Mouse (Mus musculus) forebrain, embryonic 16.5 days (tissue): ENCODE data around the gene Col27a1. TPM values are rescaled to one million over a fixed set of nuclear protein-coding genes. Genes with fewer than 3 reads are reported as not detected.
A peak's percentile ranks its signal among the peaks of the same experiment; 100 is the strongest.

Source experiments
- ATAC-seq: fragments of 200-750 bp; cut with Nextera tagmentation; 2 replicates; pipeline ENCODE4 v1.8.0; 2017; ENCODE audit warnings: mild to moderate bottlenecking, moderate library complexity
- H3K27ac ChIP-seq: fragments of 300-500 bp; sonication (generic); 2 replicates; pipeline ENCODE4 v1.5.1; 2014; ENCODE audit warnings: low read length, control low read depth
- H3K27me3 ChIP-seq: fragments of 300-500 bp; sonication (generic); replicated peaks from 2 replicates; pipeline ENCODE4 v1.6.1; 2014; ENCODE audit warnings: low read length; ENCODE audit not compliant: control insufficient read depth, insufficient read depth
- H3K36me3 ChIP-seq: fragments of 300-500 bp; sonication (generic); 2 replicates; pipeline ENCODE4 v1.6.1; 2014; ENCODE audit not compliant: control insufficient read depth, insufficient read depth
- H3K4me1 ChIP-seq: fragments of 300-500 bp; sonication (generic); replicated peaks from 2 replicates; pipeline ENCODE4 v1.6.1; 2014; ENCODE audit warnings: low read length; ENCODE audit not compliant: control insufficient read depth, insufficient read depth
- H3K4me2 ChIP-seq: fragments of 300-500 bp; sonication (generic); 2 replicates; pipeline ENCODE4 v1.6.1; 2014; ENCODE audit warnings: mild to moderate bottlenecking, low read length, control low read depth
- H3K4me3 ChIP-seq: fragments of 300-500 bp; sonication (generic); replicated peaks from 2 replicates; pipeline ENCODE4 v1.5.1; 2014; ENCODE audit warnings: mild to moderate bottlenecking, low read length, control low read depth
- H3K9ac ChIP-seq: fragments of 300-500 bp; sonication (generic); replicated peaks from 2 replicates; pipeline ENCODE4 v1.6.1; 2014; ENCODE audit warnings: low read depth, low read length, control low read depth
- H3K9me3 ChIP-seq: fragments of 300-500 bp; sonication (generic); 2 replicates; pipeline ENCODE4 v1.6.1; 2016; ENCODE audit warnings: low read length; ENCODE audit not compliant: control insufficient read depth
- WGBS: fragments of 180-500 bp; shearing (Covaris S2); extraction: QIAGEN DNeasy Blood & Tissue Kit; methylation state at CpG from one replicate; pipeline ENCODE4 v1.1.7; 2014; 5-methylcytosine and 5-hydroxymethylcytosine counted together
- polyA plus RNA-seq: library from polyadenylated mRNA; unstranded; fragments of >200 nt; fragmentation: Nextera tagmentation; extraction: Ambion mirVana; gene quantifications from 2 replicates; pipeline ENCODE4 v1.2.1, GENCODE M21; 2015

The Col27a1 gene
- polyA plus RNA-seq, 1 experiment from 2014 or later: 0.98 TPM

DNA sequence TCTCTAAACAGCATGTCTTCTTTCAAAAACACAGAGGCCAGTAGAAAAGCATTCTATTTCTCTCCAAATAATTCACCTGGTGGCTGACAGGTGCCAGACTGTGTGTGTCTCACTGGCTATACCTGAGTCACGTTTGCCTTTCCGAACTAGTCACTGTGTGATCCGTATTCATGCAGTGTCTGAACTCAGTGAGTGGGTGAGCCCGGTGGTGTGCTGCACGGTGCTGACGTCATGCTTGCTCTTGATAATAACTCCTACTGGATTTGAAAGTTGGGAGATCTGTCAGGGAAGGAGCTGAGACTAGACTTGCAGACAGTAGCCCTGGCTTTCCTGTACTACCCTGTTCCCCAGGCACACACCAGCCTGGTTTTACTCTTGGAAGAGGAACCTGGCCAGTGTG, 5.8 kb downstream of the Col27a1 start:
- Histone ChIP-seq H3K36me3 (no peaks in the 10 kb centered on the region), H3K9me3 (no peaks in the 10 kb centered on the region), H3K27ac (no peak overlapping the region), H3K27me3 (peaks cover 7% of the 10 kb centered on the region), H3K4me2 (no peak overlapping the region), H3K4me3 (no peak overlapping the region), H3K9ac (no peak overlapping the region), H3K4me1 (peaks cover 15% of the 10 kb centered on the region)
- WGBS: 74% methylated on average over 6 of the region's 6 CpGs
- ATAC-seq: no peak

DNA sequence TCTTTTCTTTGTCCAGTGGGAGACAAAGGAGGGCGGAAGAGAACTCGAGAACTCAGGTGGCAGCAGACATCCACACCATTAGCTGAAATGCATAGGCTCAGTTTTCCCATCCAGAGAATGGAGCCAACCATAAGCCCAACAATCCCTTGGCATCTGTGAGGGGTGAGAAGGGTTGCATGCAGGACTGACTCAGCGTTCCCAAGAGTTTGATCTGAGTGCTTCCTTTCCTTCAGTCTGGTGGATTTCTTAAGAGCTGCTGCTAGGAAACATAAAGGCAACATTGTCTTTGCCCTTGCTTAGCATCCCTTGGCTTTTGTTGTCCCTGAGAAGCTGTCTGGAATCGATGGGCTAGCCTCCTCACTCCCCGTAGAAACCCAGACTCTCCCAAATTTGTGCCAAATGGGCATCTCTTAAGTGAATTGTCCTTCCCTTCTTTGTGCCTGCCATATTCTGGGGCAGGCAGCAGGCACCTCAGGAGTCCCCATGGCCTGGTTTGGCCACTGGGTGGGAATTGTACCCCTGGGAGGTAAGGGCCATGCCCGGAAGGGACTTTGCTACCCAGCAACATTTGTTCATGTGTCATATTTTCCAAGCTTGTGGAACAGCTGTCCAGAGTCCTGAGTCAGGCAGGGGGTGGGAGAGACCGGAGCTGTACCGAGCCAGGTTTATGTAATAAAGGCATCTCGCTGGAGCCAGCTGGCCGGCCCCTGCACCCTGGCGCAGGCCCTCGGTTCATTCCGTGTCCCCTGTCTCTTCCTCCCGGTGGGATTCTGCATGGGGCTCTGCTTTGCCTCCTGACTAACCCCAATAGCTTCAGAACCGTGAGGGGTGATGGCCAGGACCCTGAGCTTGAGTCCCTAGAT, 7.5 kb downstream of the Col27a1 start:
- H3K4me2 ChIP-seq: no peak overlapping the region
- H3K4me1 ChIP-seq: peaks cover 3% of the 10 kb centered on the region
- H3K4me3 ChIP-seq: no peak overlapping the region
- no peak for ATAC-seq
- H3K27ac ChIP-seq: no peak overlapping the region
- H3K9me3 ChIP-seq: no peaks in the 10 kb centered on the region
- H3K36me3 ChIP-seq: no peaks in the 10 kb centered on the region
- 85% methylated on average over 15 of the region's 15 CpGs for WGBS
- H3K27me3 ChIP-seq: peaks cover 3% of the 10 kb centered on the region; the same call in 1 of the 2 replicates
- no peak overlapping the region for H3K9ac ChIP-seq

DNA sequence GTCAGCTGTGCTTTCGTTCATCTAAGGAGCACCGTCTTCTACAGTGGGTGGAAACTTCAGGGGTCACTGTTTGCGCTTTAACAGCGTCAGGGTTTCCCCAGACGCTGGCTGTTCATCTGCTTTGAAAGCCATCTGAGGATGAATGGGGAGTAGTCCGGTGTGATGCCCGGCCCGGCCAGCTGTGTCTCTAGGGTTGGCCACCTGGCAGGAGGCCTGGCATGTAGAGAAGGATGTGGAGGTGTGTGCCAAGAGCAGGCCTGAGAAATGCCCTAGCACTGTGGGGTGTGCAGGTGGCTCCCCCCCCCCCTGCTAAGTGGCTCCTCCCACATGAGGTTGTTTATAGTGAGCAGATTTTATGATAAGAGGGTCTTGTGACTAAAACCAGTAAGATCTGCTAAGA, 8.4 kb downstream of the Col27a1 start:
- Histone ChIP-seq H3K27ac (no peak overlapping the region), H3K36me3 (no peaks in the 10 kb centered on the region), H3K27me3 (peaks cover 3% of the 10 kb centered on the region; the same call in 1 of the 2 replicates), H3K4me1 (peaks cover 6% of the 10 kb centered on the region), H3K4me2 (no peak overlapping the region), H3K9me3 (no peaks in the 10 kb centered on the region), H3K9ac (no peak overlapping the region), H3K4me3 (no peak overlapping the region)
- ATAC-seq: no peak
- WGBS: 65% methylated on average over 8 of the region's 8 CpGs

- H3K27ac ChIP-seq: no peak overlapping the region
- H3K9ac ChIP-seq: no peak overlapping the region
- H3K36me3 ChIP-seq: no peaks in the 10 kb centered on the region
- H3K4me1 ChIP-seq: peaks cover 18% of the 10 kb centered on the region
- H3K4me3 ChIP-seq: no peak overlapping the region
- H3K9me3 ChIP-seq: no peaks in the 10 kb centered on the region
- H3K4me2 ChIP-seq: no peak overlapping the region
- ATAC-seq: no peak
- WGBS: 86% methylated on average over 10 of the region's 10 CpGs
- no peaks in the 10 kb centered on the region for H3K27me3 ChIP-seq
Observed at GRCm38 (mm10) chr4:63225373-63225772, 11.6 kb downstream of the Col27a1 start.

DNA sequence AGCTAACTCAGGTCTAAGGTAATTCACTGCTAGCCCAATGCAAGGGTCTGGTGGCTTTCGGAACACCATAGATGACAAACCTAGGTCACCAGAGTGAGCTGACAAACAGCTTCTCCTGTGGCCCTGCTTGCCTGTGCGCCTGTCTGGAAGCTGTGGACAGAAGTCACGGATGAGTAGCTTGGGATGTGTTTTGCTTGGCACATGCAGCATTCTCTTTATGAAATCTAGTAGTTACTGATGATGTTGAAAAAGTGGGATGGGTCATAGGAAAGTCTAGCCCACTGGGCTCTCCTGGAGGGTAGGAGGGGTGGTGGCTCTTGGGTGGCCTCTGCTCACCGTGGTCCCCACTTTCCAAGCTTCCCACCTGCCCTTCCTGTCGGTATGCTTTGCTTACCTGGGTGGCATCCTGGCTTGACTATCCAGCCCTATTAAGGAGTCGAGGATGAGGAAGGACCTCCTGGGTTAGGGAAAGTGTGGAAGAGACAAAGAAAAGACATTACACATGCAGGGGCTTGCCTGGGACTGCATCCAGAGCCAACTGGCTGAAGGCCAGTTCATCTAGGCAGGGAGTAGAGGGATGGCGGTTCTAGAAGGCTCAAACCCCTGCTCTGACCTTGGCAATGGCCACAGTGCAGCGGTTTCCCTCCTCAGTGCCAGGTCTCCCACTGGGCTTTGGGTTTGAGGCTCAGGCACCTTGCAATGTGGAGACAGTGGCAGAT, 12.5 kb downstream of the Col27a1 start:
- Histone ChIP-seq H3K27me3 (no peaks in the 10 kb centered on the region), H3K9me3 (no peaks in the 10 kb centered on the region), H3K9ac (no peak overlapping the region), H3K4me2 (no peak overlapping the region), H3K27ac (no peak overlapping the region), H3K4me3 (no peak overlapping the region), H3K4me1 (peaks cover 18% of the 10 kb centered on the region), H3K36me3 (no peaks in the 10 kb centered on the region)
- WGBS: 48% methylated on average over 8 of the region's 8 CpGs
- ATAC-seq: peak; percentile 57

DNA sequence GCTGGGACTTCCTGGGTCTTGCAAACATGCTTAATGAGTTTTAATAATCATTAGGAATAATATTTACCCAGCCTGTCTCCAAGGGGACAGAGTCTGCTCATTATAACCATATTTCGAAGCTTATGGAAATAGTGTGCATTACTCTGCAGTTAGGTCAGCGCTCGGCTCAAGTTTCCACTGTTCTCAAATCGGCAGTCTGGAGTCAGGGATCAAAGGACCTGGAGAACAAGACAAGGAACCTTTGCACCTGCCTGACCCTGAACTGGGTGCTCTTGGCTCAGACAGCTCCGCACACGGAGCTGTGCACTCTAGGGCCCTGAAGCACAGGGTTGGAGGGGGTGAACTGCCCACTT, 13.1 kb downstream of the Col27a1 start:
- H3K27me3 ChIP-seq: no peaks in the 10 kb centered on the region
- no peak for ATAC-seq
- H3K9ac ChIP-seq: no peak overlapping the region
- no peaks in the 10 kb centered on the region for H3K36me3 ChIP-seq
- no peak overlapping the region for H3K4me2 ChIP-seq
- peaks cover 18% of the 10 kb centered on the region for H3K4me1 ChIP-seq
- no peak overlapping the region for H3K27ac ChIP-seq
- no peak overlapping the region for H3K4me3 ChIP-seq
- no peaks in the 10 kb centered on the region for H3K9me3 ChIP-seq
- WGBS: 64% methylated on average over 6 of the region's 6 CpGs

DNA sequence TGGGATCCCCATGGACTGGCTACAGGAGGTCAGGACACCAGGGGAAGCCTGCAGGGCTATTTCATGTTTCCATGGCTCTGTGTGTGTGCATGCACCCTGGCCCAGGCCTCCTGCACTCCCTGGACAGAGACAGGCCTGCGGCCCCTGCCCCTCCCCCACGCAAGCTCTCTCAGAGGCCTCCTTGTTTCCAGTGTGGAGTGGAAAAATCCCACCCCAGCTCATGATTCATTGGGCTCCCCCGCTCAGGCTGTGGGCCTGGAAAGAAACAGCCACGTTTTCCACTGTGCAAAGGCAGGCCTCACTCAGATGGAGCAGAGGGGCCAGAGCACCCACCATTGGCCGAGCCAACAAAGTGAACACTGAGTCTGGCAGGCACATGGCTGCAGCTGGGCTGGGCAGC, 15.1 kb downstream of the Col27a1 start:
- Histone ChIP-seq H3K9ac (no peak overlapping the region), H3K9me3 (no peaks in the 10 kb centered on the region), H3K27me3 (no peaks in the 10 kb centered on the region), H3K4me2 (no peak overlapping the region), H3K27ac (no peak overlapping the region), H3K36me3 (no peaks in the 10 kb centered on the region), H3K4me3 (no peak overlapping the region), H3K4me1 (peaks cover 25% of the 10 kb centered on the region)
- ATAC-seq: no peak; the same call in 1 of the 2 replicates
- WGBS: 62% methylated on average over 5 of the region's 5 CpGs

DNA sequence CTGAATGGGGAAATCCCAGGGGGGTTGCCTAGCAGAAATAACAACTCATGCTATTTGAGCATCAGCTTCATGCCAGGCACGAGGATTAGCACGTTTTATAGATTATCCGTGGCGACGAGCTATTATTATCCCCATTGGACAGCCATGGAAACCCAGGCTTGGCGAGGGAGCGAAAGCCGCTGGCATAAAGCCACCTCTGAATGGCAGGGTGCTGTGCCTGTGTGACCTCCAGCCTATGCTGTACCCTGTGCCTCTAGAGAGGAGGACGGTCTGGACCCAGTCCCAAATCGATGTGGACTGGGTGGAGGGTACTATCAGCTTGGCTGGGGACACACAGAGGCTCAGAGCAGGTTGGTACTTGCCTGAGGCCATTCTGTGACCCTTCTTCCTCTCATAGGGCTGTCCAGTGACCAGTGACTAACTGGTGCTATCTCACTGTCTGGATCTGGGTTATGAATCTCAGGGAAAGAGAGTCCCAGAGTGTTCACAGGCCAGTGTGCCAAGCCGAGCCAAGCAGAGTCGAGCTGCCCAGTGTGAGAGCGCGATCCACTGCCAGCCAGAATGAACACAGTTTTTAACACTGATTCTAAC, 16.3 kb downstream of the Col27a1 start:
- no peak overlapping the region for H3K9ac ChIP-seq

GRCm38 (mm10) chr4:63231121-63231520, 17.3 kb downstream of the Col27a1 start:
- ATAC-seq: no peak
- Histone ChIP-seq H3K9me3 (no peaks in the 10 kb centered on the region), H3K9ac (no peak overlapping the region), H3K36me3 (no peaks in the 10 kb centered on the region), H3K4me3 (no peak overlapping the region), H3K27ac (no peak overlapping the region), H3K27me3 (no peaks in the 10 kb centered on the region), H3K4me1 (peaks cover 26% of the 10 kb centered on the region), H3K4me2 (no peak overlapping the region)
- 88% methylated on average over 1 of the region's 1 CpGs for WGBS

More for the DNA sequence above, 16.3 kb downstream of the Col27a1 start:
- peak; percentile 53 for ATAC-seq
- no peak overlapping the region for H3K4me2 ChIP-seq
- WGBS: 34% methylated on average over 14 of the region's 14 CpGs
- no peak overlapping the region for H3K4me3 ChIP-seq
- H3K27me3 ChIP-seq: no peaks in the 10 kb centered on the region
- no peaks in the 10 kb centered on the region for H3K9me3 ChIP-seq
- no peaks in the 10 kb centered on the region for H3K36me3 ChIP-seq
- H3K27ac ChIP-seq: 0 out of 2 replicates have a peak overlapping the region, but pooled peaks have one; percentile 13
- peaks cover 26% of the 10 kb centered on the region for H3K4me1 ChIP-seq
